Mouse (Mus musculus): ENCODE data around the gene Gm10352.
"Not testable (repeated sequence)": the region's sequence is repeated elsewhere in the genome, so short reads cannot be mapped to it uniquely, and the experiment has no call there.

DNA sequence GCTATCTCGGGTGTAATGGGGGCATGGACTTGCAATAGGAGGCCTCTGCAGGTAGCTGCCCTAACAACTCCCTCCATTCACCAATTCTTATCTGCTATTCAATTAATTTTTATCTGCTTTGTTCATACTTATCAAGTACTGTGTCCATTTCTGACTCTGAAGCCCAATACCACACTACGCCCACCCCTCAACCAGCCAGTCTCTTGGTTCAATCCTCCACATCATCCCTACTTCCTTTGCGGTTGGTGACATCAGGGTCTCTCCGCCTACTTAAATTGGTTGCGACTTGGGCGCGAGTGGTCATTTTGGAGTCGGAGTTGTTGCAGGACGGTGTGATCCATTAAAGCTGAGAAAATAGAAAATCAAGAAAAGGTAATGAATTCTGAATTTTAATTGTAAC lies at the start of gene Gm10352:
- not testable (repeated sequence) for TF ChIP-seq ZC3H11A (IDR thresholded peaks at IDR 0.05; ENCODE audit: borderline replicate concordance, low read depth, low read length); ZNF384 (IDR thresholded peaks at IDR 0.05; ENCODE audit: low read depth, low read length); MAFK (IDR thresholded peaks at IDR 0.05; ENCODE audit: insufficient read depth, low read depth, low read length); CHD2 (IDR thresholded peaks at IDR 0.05; ENCODE audit: low read depth, low read length)
